Mouse (Mus musculus) cerebellum, adult 8-10 months (tissue): ENCODE results near the gene Reck.

ENCODE experiments used
- DNase-seq: peaks from one replicate; pipeline ENCODE4 v3.0.0; 2022

Reck gene

GRCm38 (mm10) chr4:43875160-43875918, at the start of gene Reck:
Gene Reck (plus strand): TSS chr4:43875530.
- peak; percentile 77 for DNase-seq

GRCm38 (mm10) chr4:43828806-43829205, 46.5 kb upstream of the Reck start:
- DNase-seq, result no peak

- no peak for DNase-seq
Measured at GRCm38 (mm10) chr4:43832031-43832430, 43.3 kb upstream of the Reck start.

GRCm38 (mm10) chr4:43833752-43834151, 41.6 kb upstream of the Reck start:
- DNase-seq, result no peak

GRCm38 (mm10) chr4:43834749-43835148, 40.6 kb upstream of the Reck start:
- DNase-seq, result no peak

- no peak for DNase-seq
Measured at GRCm38 (mm10) chr4:43838326-43838725, 37.0 kb upstream of the Reck start.

- no peak for DNase-seq
Measured at GRCm38 (mm10) chr4:43840101-43840500, 35.2 kb upstream of the Reck start, which contains the start of gene Olfr157. Gene Olfr157 (minus strand): TSS chr4:43840201.

GRCm38 (mm10) chr4:43851265-43851664, 24.1 kb upstream of the Reck start, which contains the start of gene Olfr155:
Gene Olfr155 (plus strand): TSS chr4:43851565.
- no peak for DNase-seq

- no peak for DNase-seq
Measured at GRCm38 (mm10) chr4:43854101-43854500, 21.2 kb upstream of the Reck start.

- DNase-seq, result no peak
Measured at GRCm38 (mm10) chr4:43859886-43860285, 15.4 kb upstream of the Reck start.

GRCm38 (mm10) chr4:43860744-43861519, 14.4 kb upstream of the Reck start:
- peak; percentile 55 for DNase-seq

- DNase-seq, result no peak
Measured at GRCm38 (mm10) chr4:43863298-43863697, 12.0 kb upstream of the Reck start.

- DNase-seq, result no peak
Measured at GRCm38 (mm10) chr4:43869821-43870220, 5.5 kb upstream of the Reck start.

- DNase-seq, result no peak
Measured at GRCm38 (mm10) chr4:43874501-43874900, 829 bp upstream of the Reck start.

- peak; percentile 25 for DNase-seq
Measured at GRCm38 (mm10) chr4:43875919-43876411, 635 bp downstream of the Reck start.

- DNase-seq, result no peak
Measured at GRCm38 (mm10) chr4:43877230-43877629, 1.9 kb downstream of the Reck start.

- no peak for DNase-seq
Measured at GRCm38 (mm10) chr4:43878121-43878776, 2.9 kb downstream of the Reck start.

- DNase-seq, result no peak
Measured at GRCm38 (mm10) chr4:43879566-43879965, 4.2 kb downstream of the Reck start.

GRCm38 (mm10) chr4:43884196-43884595, 8.9 kb downstream of the Reck start:
- no peak for DNase-seq

GRCm38 (mm10) chr4:43891247-43891646, 15.9 kb downstream of the Reck start:
- no peak for DNase-seq

- DNase-seq, result no peak
Measured at GRCm38 (mm10) chr4:43897209-43897608, 21.9 kb downstream of the Reck start.

- DNase-seq, result no peak
Measured at GRCm38 (mm10) chr4:43899197-43899596, 23.9 kb downstream of the Reck start.

GRCm38 (mm10) chr4:43903690-43904089, 28.4 kb downstream of the Reck start:
- DNase-seq, result no peak
